ENCODE assay signal across 23 mouse cellular contexts in the genomic region with DNA sequence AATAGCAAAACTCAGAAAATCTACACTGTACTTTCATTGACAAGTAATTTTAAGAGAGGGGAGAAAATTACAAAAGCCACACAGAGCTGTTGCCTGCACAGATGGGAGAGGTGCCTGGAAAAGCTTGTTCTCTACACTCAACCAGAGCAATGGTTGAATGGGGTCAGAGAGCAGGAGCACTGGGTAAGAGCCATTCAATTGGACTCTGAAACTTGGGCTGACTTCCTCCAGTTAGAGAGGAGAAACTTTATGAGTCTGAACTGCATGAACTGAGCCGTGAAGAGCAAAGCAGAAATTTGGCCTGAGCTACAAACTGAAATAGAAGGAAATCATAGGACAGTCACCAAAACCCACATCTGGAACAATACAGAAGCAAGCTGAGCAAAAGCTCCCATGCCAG.
DNase-seq lines count a peak whose midpoint lies in the region; ATAC-seq and TF ChIP-seq lines count a peak whose summit lies in the region.
"Had no signal": no experiment of that assay in that cellular context is flagged by ENCODE, and none has a peak within 500 bp of the region (broad histone marks: within the 10 kb centered on the region; RNA-seq: fewer than 3 reads in every experiment).

No protein-coding gene starts in this region.

- no peak overlapping the region for H3K27ac ChIP-seq in kidney, embryonic 16.5 days (ENCODE audit: low read length)
- no peak overlapping the region for H3K27ac ChIP-seq in kidney, embryonic 14.5 days (ENCODE audit: low read depth, low read length)
- H3K27ac ChIP-seq in thymus, adult 2 months (ENCODE audit: control insufficient read depth, insufficient read depth, low read length) = no peak overlapping the region
- H3K27ac ChIP-seq: forebrain, embryonic 10.5 days; forebrain, embryonic 13.5 days; heart, adult 2 months; heart, embryonic 10.5 days; heart, embryonic 13.5 days; hindbrain, embryonic 14.5 days had no signal

- no peak overlapping the region for H3K4me3 ChIP-seq in kidney, embryonic 16.5 days (ENCODE audit: low read length)
- no peak overlapping the region for H3K4me3 ChIP-seq in kidney, embryonic 14.5 days (ENCODE audit: low read length)
- no peak overlapping the region for H3K4me3 ChIP-seq in thymus, adult 2 months (ENCODE audit: control insufficient read depth, insufficient read depth, low read length)
- H3K4me3 ChIP-seq: forebrain, embryonic 10.5 days; forebrain, embryonic 13.5 days; heart, adult 2 months; heart, embryonic 10.5 days; heart, embryonic 13.5 days had no signal

- ATAC-seq in kidney, embryonic 16.5 days (ENCODE audit: low FRiP score, low TSS enrichment) = no peak
- ATAC-seq in kidney, embryonic 14.5 days (ENCODE audit: low FRiP score, low TSS enrichment) = no peak
- ATAC-seq: activated CD4-positive, CD25-positive, alpha-beta regulatory T cell, adult 4 months; forebrain, embryonic 13.5 days; forebrain, embryonic 16.5 days had no signal

- 0 out of 2 replicates have a peak, but pooled peaks cover 2% of the 10 kb centered on the region for H3K27me3 ChIP-seq in kidney, embryonic 16.5 days (ENCODE audit: insufficient read depth, low read length)
- no peaks in the 10 kb centered on the region for H3K27me3 ChIP-seq in kidney, embryonic 14.5 days (ENCODE audit: control insufficient read depth, insufficient read depth, low read length)
- H3K27me3 ChIP-seq in thymus, adult 2 months (ENCODE audit: control insufficient read depth, insufficient read depth, low read length) = no peaks in the 10 kb centered on the region
- H3K27me3 ChIP-seq: forebrain, embryonic 13.5 days; heart, embryonic 13.5 days had no signal

- no peaks in the 10 kb centered on the region for H3K9me3 ChIP-seq in kidney, embryonic 16.5 days (ENCODE audit: low read length)
- H3K9me3 ChIP-seq in kidney, embryonic 14.5 days (ENCODE audit: control insufficient read depth, low read length) = no peaks in the 10 kb centered on the region
- H3K9me3 ChIP-seq: forebrain, embryonic 10.5 days; heart, embryonic 13.5 days had no signal

- no peak overlapping the region for H3K4me2 ChIP-seq in kidney, embryonic 16.5 days (replicated peaks; ENCODE audit: low read depth, low read length)
- no peak overlapping the region for H3K4me2 ChIP-seq in kidney, embryonic 14.5 days (replicated peaks; ENCODE audit: low read depth, low read length)
- H3K4me2 ChIP-seq: forebrain, embryonic 13.5 days; heart, embryonic 13.5 days; hindbrain, embryonic 14.5 days had no signal

- no peak for TF ChIP-seq POLR2A in thymus, adult 2 months (IDR thresholded peaks at IDR 0.05; ENCODE audit: control insufficient read depth, extremely low read depth, insufficient read depth, low read length, poor library complexity)

- WGBS in kidney, embryonic 16.5 days = 44% methylated on average over 1 of the region's 1 CpGs
- WGBS in kidney, embryonic 14.5 days = 36% methylated on average over 1 of the region's 1 CpGs
- 93% methylated on average over 1 of the region's 1 CpGs for WGBS in thymus, adult 2 months

- no peaks in the 10 kb centered on the region for H3K36me3 ChIP-seq in kidney, embryonic 16.5 days (ENCODE audit: insufficient read depth, low read length)
- H3K36me3 ChIP-seq in kidney, embryonic 14.5 days (ENCODE audit: control insufficient read depth, insufficient read depth, low read length) = no peaks in the 10 kb centered on the region
- H3K36me3 ChIP-seq in thymus, adult 2 months (ENCODE audit: control insufficient read depth, insufficient read depth, low read length) = no peaks in the 10 kb centered on the region
- H3K36me3 ChIP-seq: forebrain, embryonic 10.5 days; heart, embryonic 10.5 days; heart, embryonic 13.5 days had no signal

- DNase-seq in kidney, adult 11 months = peak; percentile 17
- peak; percentile 30 to 41 for DNase-seq in kidney, adult 8-10 months
- peak; percentile 32 to 54 for DNase-seq in kidney, postnatal 36 days
- no peak for DNase-seq in thymus, adult 2 months
- DNase-seq: adrenal gland, postnatal 10 days; adrenal gland, postnatal 36 days; cerebellum, adult 18-20 months; cerebellum, adult 9-10 months; cerebellum, postnatal 14 days; gastrocnemius, postnatal 10 days; gastrocnemius, postnatal 36 days; heart, adult 2 months; heart, postnatal 14 days; heart, postnatal 4 days had no signal

- TF ChIP-seq CTCF in thymus, adult 2 months (IDR thresholded peaks at IDR 0.05; ENCODE audit: borderline replicate concordance, control insufficient read depth, extremely low read depth, insufficient read depth, low read length, poor library complexity) = no peak

- H3K9ac ChIP-seq in kidney, embryonic 16.5 days (replicated peaks; ENCODE audit: low read length) = no peak overlapping the region
- no peak overlapping the region for H3K9ac ChIP-seq in kidney, embryonic 14.5 days (ENCODE audit: low read depth, low read length)
- H3K9ac ChIP-seq: forebrain, embryonic 13.5 days; heart, embryonic 13.5 days; hindbrain, embryonic 14.5 days had no signal

- H3K4me1 ChIP-seq in kidney, embryonic 16.5 days (ENCODE audit: insufficient read depth, low read length) = no peaks in the 10 kb centered on the region
- no peaks in the 10 kb centered on the region for H3K4me1 ChIP-seq in kidney, embryonic 14.5 days (ENCODE audit: control insufficient read depth, insufficient read depth, low read length)
- H3K4me1 ChIP-seq in thymus, adult 2 months (replicated peaks; ENCODE audit: control insufficient read depth, insufficient read depth, low read length) = no peaks in the 10 kb centered on the region
- H3K4me1 ChIP-seq: forebrain, embryonic 10.5 days; forebrain, embryonic 13.5 days; heart, embryonic 10.5 days; heart, embryonic 13.5 days had no signal
